Mouse (Mus musculus) Muller cell, postnatal 12 days (primary cell): ENCODE results near the gene Agl.

Source experiments
- DNase-seq: peaks from one replicate; pipeline ENCODE4 v3.0.0-alpha.2; 2015; ENCODE audit errors: inconsistent ontology term

Gene Agl

GRCm38 (mm10) chr3:116694955-116695665 lies 112.9 kb downstream of the Agl start:
- DNase-seq: no peak

- DNase-seq: peak; percentile 9
Observed at GRCm38 (mm10) chr3:116694312-116694711, 113.7 kb downstream of the Agl start.
